Mouse (Mus musculus) thymus, postnatal 25 days (tissue): ENCODE measurements around the gene Traf2.

ENCODE experiments used
- DNase-seq: peaks from one replicate; pipeline ENCODE4 v3.0.0; 2022

Gene Traf2

DNA sequence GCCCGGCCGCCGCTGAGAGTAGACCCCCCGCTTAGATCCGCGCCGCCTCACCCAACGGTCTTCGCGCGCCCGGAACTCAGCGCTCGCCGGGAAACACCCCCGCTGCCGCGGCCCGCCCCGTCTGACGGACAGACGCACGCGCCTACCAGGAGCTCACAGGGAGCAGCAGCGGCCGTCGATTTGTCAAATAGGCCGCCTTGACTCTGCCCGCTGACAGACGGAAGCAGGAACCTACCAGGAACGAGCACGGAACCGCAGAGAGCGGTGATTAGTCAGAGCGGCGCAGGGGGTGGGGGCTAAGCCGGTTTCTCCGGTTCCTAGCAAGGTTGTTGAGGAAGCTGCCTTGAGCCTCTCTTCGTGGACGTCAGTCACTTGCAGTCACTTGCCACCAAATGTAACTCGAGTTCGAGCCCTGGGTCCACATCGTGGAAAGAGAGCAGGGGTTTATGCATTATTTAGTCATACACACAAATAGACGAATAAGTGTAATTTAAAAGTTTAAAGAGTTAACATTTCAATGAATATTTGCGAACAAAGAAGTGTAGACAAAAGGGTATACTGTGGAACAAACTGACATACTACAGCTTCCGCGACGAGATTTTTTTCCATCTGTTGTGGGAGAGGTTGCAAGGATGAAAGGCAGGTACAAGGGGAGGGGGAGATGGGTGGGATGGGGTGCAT, at the start of gene Traf2:
Gene Traf2 (minus strand): TSS at position 130 of the 681 bp plus-strand sequence.
- DNase-seq, result peak; percentile 98

DNA sequence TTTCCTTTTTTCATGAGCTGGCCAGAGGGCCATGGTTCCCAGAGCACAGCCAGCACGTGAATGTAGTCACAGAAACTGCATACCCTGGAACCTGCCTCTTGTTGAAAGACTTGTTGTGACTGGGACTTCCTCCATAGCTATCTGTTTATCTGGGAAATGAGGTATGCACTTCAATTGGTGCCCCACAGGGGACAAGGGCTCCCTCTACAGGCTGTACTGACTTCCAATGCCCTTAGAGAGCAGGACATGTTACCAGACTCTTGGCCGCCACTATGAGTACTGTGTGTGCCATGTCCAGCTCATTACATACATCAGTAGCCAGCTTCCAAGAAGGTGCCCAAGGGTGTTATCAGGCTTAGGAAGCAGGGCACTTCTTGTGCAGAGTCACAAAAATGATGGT, 45.1 kb upstream of the Traf2 start:
- peak; percentile 53 for DNase-seq

DNA sequence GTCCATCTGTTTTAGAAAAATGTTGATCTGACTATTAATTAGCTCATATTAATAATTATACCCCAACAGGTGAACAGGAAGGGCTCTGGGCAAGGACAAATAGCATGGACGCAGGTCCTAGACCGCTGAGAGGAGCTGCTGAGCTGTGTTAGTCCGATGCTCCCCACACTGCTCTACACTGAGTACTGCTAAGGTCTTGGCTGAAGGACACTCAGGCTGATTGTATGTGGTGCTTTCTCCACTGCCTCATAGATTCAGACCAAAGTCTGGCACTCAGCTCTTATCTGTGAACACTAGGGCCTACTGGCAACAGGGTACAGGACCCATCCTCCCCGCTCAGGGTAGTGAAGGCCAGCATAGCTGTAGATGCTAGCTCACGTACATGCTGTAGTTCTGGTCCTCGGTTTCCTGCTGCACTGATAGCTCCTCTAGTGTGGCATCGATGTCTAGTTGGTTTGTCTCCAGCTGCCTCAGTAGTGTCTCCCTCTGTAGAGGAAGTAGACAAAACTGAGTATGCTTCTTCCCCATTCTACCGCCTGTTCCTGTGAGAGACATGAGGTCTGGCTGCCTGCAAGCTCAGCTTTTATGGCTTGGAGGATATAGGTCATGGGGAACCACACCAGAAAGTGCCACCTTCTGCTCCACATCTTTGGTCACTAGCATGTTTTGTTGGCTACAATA, 41.6 kb upstream of the Traf2 start:
- DNase-seq, result no peak

DNA sequence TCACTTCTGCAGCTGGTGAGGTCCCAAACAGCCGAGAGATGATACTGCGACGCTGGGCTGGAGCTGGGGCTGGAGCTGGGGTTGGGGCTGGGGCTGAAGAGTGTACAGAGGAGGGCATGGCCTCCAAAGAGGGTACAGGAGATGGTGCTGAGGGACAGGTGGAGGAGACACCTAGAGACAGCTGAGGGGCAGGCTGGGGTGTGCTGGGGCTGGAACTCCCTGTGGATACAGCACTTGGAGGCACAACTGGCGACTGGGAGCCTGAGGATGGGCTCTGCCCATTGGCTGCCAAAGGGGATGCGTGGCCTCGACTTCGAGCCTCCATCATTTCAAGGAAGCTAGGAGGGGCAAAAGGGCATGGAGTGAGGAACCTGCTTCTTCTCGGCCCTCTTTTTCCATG, 40.5 kb upstream of the Traf2 start:
- DNase-seq, result no peak

DNA sequence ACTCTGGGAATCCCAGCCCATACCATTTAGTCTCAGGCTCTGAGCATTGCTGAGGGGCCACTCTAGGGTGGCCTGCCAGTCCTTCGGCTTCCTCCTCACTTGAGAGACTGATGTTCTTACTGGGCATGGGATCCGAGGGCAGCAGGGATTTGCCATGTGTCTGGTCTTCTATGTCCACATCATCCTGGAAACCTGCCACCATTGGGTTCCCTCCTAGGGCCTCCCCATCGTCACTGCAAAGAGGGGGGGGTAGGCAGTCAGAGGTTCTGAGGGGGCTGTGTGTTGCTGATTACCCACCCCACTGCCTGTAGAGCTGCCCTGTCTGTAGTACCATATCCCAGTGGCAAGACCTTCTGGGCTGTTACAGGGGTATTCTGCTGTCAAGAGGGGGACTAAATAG, 38.9 kb upstream of the Traf2 start:
- no peak for DNase-seq

DNA sequence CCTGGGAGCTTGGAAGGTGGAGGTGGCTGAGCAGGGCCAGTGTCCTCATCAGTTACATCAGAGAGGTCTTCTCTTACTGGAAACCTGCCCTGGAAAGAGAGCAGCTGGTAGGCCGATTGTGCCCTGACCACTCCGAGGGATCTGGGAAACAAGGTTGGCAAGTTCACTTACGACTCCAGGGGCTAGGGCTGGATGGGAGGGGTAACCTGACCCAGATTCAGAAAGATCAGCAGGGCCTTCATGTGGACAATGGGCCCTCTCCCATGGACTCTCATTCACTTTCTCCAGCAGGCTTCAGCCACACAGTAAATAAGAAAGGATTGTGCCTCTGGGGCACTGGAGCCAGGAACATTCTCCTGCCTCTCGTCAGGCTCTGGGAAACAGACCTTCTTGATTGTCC, 38.1 kb upstream of the Traf2 start:
- no peak for DNase-seq

DNA sequence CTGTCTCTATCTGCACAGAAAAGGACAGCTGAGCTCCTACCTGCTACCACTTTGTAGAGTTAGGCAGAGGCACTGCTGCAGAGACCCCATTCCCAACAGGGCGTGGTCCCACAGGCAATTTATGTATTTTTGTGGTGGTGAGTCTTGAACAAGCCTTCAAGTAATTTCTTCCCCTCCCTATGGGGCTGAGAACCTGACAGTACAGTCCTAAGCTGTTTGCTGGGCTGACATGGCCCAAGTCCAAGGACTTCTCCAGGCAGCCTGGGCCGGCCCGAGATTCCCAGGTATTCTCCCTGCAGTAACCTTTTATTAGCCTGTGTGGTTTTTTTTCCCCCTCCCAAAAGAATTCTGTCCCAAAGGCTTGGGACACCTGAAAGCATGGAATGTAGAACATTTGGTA, 37.4 kb upstream of the Traf2 start:
- no peak for DNase-seq

DNA sequence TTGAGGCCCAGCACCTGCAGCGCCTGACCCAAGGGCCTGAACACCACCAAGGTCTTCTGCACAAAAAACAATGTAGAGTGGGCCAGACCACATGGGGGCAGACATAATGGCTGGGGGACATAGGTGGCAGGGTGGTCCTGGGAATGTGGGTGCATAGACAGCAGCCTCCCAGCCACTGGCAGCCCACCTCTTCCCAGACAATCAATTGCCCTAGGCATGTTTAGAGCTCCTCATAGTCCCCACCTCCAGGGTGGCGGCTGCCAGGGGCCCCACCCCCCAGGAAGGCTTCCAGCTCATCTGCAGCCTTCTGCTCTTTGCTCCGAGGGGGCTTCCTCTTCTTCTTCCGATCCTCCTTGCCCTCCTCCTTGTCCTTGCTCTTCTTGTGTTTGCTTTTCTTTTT, 36.8 kb upstream of the Traf2 start:
- DNase-seq, result no peak

DNA sequence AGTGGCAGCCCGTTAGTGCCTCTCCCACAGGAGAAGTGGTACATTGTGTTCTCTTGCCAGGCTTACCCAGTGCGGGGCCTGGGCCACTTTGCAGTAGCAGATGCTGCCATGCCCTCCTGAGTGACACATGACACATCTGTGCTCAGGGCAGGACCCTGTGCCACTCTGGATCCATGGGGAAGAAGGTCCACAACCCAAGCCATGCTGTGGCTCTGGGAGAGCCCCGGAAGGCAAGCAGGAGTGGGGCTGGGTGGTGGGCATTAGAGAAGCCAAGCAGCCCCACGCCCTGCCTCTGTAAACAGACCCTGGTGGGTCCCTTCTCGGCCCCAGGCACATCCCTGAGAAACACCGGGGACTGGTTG, 36.4 kb upstream of the Traf2 start:
- no peak for DNase-seq

DNA sequence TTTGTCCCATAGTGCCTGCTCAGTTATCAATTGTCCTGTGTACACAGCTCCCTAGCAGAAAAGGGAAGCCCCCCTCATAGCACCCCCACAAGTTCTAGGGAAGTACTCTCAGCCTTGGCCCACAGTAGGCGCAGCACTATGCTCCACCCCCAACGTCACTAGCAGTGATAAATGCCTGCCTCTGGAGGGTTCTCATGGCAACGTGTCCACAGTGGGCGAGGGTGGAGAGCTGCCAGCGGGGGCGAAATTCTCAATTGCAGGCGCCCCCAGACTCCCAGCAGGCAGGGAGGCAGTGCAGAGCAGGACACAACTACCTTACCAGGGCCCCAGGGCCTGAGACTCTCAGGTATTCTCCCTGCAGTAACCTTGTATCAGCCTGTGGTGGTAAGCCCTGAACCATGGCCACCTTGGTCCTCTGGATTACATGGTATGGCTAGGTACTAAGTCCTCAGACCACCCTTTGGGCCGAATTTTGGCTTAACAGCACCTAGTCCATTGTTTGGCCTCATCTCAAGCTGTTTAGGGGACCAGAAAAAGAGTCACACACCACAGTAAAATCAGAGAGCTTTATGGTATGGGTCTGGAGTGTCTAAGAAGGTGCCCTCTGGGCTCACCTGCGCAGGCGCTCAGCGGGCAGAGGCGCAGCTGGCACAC, 35.9 kb upstream of the Traf2 start:
- no peak for DNase-seq

DNA sequence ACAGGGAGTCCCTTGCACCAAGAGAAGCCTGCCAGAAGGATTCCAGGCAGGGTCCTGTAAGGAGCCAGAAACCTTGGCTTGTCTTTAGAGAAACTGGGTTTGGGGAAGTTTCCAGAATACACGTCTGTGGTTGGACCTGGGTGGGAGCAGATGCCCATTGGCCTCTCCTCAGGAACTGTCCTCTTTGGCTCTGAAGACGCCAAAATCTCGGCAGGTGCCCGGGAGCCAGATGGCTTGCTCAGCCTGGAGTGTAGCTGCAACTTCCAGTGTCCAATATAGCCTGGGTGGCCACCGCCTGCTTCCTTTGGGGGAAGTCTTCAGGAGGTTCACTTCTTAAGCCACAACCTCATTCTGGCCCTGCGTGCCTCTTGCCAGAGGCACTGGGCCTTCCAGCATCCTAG, 35.2 kb upstream of the Traf2 start:
- DNase-seq, result no peak

DNA sequence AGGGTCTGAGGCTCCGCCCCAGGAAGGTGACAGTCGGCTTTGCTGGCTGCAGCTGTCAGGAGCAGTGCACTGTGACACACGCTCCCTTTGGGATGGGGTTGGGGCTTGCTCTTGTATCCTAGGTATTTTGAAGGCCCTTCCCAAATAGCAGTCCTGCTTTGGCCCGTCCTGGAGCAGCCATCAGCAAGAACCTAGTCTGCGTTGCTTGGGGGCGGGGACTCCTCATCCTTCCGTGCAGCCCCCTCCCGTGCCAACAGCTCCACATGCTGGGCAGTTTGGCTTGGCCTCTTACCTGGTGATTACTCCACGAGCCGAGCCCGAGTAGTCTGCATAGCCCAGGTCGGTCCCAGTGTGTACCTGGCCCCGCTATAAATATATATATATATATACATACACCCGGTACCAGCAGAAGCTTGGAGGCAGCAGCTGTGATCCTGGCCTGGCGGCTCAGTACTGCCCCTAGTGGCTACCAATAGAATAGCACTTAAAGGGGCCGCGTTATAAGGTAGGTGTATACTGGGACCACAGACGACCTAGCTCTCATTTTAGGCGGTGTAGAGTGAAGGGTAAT, 34.6 kb upstream of the Traf2 start, which contains the start of gene Ajm1:
Gene Ajm1 (minus strand): TSS at position 464 of the 571 bp plus-strand sequence.
- DNase-seq, result peak; percentile 76

DNA sequence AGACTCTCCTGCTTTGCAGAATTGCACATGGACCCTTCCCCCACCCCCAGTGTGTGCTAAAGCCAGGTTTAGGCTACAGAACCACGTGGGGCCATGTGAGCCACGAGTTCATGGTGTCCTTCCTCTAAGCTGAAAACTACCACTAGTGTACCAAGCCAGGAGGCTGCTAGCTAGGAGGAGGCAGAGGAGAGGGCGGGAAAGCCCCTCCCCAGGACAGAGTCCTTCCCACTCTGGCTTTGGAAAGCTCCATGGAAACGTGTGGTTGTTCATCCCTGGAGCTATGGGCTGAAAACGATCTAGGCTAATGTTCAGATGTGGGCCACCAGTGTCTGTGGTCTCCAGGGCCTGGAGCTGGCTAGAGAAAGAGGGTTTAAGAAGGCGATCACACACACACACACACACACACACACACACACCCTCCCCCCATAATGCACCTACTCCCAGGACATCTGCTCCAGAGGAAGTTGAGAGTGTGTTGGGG, 33.9 kb upstream of the Traf2 start:
- no peak for DNase-seq

DNA sequence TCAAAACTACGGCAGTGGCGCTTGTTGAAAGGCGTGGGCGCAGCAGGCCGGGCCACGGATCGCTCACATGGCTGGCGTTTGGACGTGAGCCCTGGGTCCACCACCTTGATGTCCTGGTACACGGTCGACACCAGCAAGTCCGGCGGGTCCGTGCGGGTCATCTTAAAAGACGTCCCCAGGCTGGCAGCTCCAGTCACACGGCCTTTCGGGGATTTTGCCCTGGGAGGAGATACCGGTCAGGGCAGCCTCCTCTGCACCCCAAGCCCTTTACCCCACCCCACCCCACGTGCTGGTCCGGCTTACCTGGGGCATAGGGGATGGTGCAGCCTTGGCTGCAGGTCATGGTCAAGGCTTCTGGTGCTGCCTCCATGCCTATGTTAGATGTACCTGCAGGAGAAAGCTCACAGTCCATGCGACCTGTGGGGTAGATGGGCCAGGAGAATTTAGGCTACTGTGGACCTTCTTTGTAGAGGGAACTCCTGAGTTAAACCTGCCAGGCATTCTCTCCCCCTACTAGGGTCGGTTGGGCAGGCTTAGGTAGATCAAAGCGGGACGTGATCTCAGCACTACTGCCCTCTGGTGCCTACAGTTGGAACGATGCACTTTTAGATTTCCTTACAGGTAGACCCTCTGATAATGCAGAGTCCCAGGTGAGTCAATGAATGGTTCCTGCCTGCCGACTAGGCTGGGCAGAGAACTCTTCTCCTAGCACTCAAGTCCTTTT, 33.2 kb upstream of the Traf2 start:
- DNase-seq, result peak; percentile 78

DNA sequence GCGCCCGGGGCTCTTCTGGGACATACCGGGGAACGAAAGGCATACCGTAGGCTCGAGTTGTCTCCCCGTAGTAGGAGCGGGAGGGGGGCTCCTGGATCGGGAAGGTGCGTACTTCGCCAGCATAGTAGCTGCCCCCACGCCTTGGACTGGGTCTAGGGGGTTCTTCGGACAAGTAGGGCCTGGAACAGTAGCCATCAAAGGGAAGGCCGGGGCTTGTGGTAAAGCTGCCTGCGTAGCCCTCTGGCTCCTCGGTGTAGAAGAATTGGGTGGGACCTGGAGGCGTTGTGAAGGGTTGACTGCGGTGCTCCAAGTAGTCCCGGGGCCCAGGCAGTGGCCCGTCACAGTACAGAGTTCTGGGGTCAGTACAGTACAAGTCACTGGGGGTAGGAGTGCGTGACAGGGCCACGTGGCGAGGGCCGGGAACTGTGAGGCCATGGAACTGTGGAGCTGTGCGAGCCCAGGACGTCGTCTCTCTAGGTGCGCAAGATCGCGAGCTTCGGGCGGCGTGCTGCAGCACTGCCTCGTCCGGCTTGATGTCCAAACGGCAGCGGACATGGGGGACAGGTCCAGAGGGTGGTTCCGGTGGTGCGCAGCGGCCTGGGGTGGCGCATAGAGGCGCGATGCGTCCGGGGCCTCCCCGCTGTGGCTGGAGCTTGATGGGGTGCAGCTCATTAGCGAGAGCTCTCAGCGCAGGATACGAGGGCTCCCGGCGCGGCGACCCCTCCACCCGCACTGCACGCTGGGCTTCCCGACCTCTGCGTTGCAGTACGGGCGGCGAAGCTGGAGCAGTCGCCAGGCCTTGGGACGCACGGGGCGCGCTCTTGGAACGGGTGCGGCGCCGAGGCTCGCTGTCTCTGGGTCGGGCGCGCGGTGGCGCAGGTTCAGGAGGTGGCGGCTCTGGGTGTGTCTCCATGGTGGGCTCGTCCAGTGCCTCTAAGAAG, 32.3 kb upstream of the Traf2 start:
- no peak for DNase-seq

DNA sequence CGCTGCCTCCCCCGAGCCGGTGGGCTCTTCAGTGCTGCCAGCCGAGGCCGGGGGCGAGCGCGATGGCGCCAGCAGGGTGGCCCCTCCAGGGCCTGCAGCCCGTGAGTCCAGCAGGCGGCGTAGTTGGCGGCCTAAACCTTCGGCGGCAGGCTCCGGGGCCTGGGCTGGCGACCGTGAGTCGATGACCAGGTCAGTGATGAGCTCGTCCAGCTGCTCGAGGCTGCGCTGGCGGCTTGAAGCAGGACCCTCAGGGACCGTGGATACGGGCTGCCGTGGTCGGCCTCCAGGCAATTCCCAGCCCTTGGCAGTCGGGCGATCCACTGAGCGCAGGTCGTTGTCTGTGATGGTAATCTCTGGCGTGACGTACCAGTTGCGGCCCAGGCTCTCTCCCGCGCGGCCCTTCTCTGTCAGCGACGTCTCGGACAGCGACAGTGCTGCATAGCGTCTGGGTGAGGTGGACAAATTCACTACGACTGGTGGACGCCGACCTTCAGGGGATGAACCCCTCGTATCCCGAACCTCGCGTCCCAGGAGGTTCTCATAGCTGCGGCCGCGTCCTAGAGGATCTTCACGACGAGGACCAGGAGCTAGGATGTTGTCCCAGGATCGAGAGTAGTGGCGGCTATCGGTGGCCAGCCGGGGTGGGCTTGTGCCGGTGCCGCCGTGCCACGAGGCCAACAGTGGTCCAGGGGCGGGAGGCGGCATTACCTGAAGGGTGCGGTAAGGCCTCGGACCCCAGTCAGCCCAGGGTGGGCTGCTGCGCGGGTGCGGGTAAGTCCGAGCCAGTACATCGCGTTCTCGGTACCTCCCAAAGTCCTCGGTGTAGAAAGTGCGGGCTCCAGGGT, 31.4 kb upstream of the Traf2 start:
- no peak for DNase-seq

DNA sequence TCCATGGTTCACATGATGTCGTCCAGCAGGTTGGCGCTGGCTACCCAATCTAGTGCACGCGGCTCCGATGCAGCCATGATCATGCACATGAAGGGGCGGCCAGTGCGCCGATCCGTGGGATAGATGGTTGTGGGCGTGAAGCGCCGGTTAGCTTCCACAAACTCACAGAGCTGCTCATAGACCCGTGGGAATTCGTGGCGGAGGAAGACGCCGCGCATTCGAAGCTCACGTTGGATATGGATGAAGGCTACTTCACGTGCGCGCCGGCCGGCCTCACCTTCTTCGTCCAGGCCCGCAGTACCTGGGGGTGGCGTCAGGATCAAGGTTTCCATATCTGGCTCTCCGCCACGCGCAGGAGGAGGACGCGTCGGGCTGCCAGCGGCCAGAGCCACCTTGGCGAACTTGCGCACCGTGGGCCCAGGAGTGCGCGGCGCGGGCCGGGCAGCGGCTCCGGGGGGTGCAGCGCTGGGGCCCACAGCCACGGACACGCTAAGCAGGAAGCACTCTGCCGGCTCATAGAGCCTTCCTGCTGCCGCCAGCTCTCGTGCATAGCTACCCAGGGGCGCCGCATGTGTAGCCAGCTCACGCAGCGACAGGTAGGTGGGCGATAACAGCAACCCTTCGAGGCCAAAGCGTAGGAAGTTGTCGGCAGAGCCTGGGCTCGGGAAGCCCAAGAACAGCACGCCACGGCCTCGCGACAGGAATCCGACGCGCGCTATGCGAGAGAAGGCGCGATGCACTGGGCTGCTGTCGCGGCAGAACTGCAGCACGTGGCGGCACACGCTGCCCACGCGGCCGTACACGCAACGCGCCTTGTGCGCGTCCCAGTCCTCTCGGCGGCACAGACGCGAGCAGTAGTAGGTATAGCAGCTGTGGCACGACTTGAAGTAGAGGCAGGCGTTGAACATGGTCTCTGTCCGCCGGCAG, 30.5 kb upstream of the Traf2 start:
- DNase-seq, result no peak

DNA sequence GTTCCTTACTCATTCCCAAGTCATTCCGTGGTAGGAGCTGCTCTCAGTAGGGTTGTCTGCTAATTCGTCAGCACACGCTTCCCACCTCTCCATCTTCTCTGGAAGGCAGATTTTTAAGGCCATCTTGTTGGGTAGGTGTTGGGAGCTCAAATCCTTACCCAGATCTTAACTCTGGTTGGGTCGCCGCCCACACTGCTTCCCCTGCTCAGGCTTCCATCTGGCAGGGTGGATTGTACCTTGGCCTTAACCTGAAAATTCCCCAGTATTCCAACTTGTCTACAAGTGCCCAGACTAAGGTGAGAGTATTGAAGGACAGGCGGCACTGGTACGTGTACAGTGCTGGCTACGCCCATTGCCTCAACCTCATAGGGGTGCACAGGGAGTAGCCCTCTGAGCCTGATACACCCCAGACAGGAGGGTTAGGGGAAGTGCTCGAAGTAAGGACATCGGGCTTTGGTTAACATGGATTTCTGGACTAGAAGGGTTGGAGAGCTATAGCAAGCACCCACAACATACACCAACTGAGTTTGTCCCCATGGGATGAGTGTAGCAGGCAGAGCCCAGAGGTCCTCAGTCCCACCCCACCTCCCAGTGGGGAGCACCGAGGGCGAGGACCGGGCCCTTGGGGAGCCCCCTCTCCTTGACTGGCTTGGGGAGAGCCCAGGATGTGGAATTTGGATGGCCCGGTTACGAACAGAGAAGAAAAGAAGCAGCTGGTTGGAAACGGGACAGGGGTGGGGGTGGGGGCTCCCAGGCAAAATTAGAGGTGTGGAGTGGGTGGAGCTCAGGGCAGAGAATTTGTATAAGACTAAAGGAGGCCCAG, 29.5 kb upstream of the Traf2 start:
- DNase-seq, result no peak
